Mouse (Mus musculus): ENCODE results near the gene Cd209a. TPM values are rescaled to one million over a fixed set of nuclear protein-coding genes. Genes with fewer than 3 reads are reported as not detected.
"Not testable (repeated sequence)": the region's sequence is repeated elsewhere in the genome, so short reads cannot be mapped to it uniquely, and the experiment has no call there.

The Cd209a gene
- not detected in 2 replicates for polyA plus RNA-seq (2014; fragmentation: Nextera tagmentation; extraction: Ambion mirVana)

DNA sequence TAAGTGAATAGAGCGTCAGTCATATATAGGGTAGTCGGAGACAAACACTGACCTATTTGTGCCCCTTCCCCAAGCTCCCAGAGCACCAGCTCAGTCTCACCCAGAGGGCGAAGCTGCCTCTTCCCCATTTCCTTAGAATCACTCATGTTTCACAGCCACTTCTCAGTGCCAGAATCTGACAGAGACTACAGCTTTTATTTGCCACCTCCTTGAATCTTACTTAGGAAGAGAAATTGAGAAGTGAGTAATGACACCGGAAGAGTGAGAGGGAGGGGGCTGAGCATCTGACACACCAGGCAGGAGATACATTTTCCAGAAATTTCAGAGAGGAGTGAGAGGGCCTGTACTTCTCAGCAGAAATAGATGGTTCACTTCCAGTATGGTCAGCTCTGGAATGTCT is at the start of gene Cd209a:
Gene Cd209a (minus strand): TSS at position 224 of the 400 bp plus-strand sequence.
- 93% methylated on average over 4 of the region's 4 CpGs for WGBS
- Histone ChIP-seq H3K36me3 (ENCODE audit: control insufficient read depth, insufficient read depth, low read length) (no peaks in the 10 kb centered on the region), H3K27ac (ENCODE audit: low read depth, low read length) (no peak within 1 kb of the TSS), H3K4me2 (ENCODE audit: low read length) (no peak within 1 kb of the TSS), H3K4me3 (ENCODE audit: low read depth, low read length) (no peak within 1 kb of the TSS), H3K4me1 (ENCODE audit: control insufficient read depth, insufficient read depth, low read length) (no peaks in the 10 kb centered on the region), H3K9me3 (replicated peaks; ENCODE audit: control insufficient read depth, low read length) (no peaks in the 10 kb centered on the region; the same call in 1 of the 2 replicates), H3K9ac (ENCODE audit: low read length) (no peak within 1 kb of the TSS), H3K27me3 (replicated peaks; ENCODE audit: control insufficient read depth, insufficient read depth, low read length) (no peaks in the 10 kb centered on the region)
- DNase-seq (ENCODE audit: low spot score) = no peak
- no peak for ATAC-seq

GRCm38 (mm10) chr8:3768641-3769040 is 19.9 kb upstream of the Cd209a start:
- H3K27ac ChIP-seq (ENCODE audit: low read depth, low read length); H3K4me2 ChIP-seq (ENCODE audit: low read length); H3K4me1 ChIP-seq (ENCODE audit: control insufficient read depth, insufficient read depth, low read length); H3K4me3 ChIP-seq (ENCODE audit: low read depth, low read length); DNase-seq (ENCODE audit: low spot score); H3K36me3 ChIP-seq (ENCODE audit: control insufficient read depth, insufficient read depth, low read length); ATAC-seq; H3K27me3 ChIP-seq (replicated peaks; ENCODE audit: control insufficient read depth, insufficient read depth, low read length); H3K9me3 ChIP-seq (replicated peaks; ENCODE audit: control insufficient read depth, low read length); H3K9ac ChIP-seq (ENCODE audit: low read length): not testable (repeated sequence)
- 89% methylated on average over 5 of the region's 5 CpGs for WGBS

GRCm38 (mm10) chr8:3754261-3754850 is 5.6 kb upstream of the Cd209a start:
- Histone ChIP-seq H3K9ac (ENCODE audit: low read length) (no peak overlapping the region), H3K9me3 (replicated peaks; ENCODE audit: control insufficient read depth, low read length) (no peaks in the 10 kb centered on the region; the same call in 1 of the 2 replicates), H3K27me3 (replicated peaks; ENCODE audit: control insufficient read depth, insufficient read depth, low read length) (no peaks in the 10 kb centered on the region), H3K36me3 (ENCODE audit: control insufficient read depth, insufficient read depth, low read length) (no peaks in the 10 kb centered on the region), H3K4me1 (ENCODE audit: control insufficient read depth, insufficient read depth, low read length) (no peaks in the 10 kb centered on the region), H3K27ac (ENCODE audit: low read depth, low read length) (no peak overlapping the region), H3K4me2 (ENCODE audit: low read length) (no peak overlapping the region), H3K4me3 (ENCODE audit: low read depth, low read length) (no peak overlapping the region)
- ATAC-seq (peak; percentile 96), DNase-seq (ENCODE audit: low spot score) (peak; percentile 87)
- 65% methylated on average over 18 of the region's 18 CpGs for WGBS

DNA sequence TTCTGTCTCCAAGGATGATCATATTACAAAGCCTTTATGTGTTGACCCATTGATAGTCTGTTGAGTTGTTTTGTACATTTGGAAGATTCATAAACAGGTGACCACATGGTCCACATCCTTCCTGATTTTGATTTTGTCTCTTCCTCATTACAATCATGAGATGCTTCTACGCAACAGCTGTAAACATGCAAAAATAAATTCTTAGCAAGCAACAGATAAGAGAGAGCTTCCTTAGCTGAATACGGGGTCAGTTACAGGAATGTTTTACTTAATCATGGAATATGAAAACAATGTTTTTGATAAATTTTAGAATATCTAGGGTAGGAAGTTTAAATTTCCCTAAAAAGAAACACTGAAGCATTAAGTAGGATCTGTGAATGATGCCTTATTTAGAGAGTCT is 11.8 kb downstream of the Cd209a start:
- WGBS = 87% methylated on average over 2 of the region's 2 CpGs
- no peak overlapping the region for H3K4me3 ChIP-seq (ENCODE audit: low read depth, low read length)
- no peak overlapping the region for H3K4me2 ChIP-seq (ENCODE audit: low read length)
- H3K9me3 ChIP-seq (replicated peaks; ENCODE audit: control insufficient read depth, low read length) = no peaks in the 10 kb centered on the region
- no peaks in the 10 kb centered on the region for H3K36me3 ChIP-seq (ENCODE audit: control insufficient read depth, insufficient read depth, low read length)
- H3K27ac ChIP-seq (ENCODE audit: low read depth, low read length) = no peak overlapping the region
- H3K4me1 ChIP-seq (ENCODE audit: control insufficient read depth, insufficient read depth, low read length) = no peaks in the 10 kb centered on the region
- ATAC-seq (no peak), DNase-seq (ENCODE audit: low spot score) (no peak)
- no peak overlapping the region for H3K9ac ChIP-seq (ENCODE audit: low read length)
- no peaks in the 10 kb centered on the region for H3K27me3 ChIP-seq (replicated peaks; ENCODE audit: control insufficient read depth, insufficient read depth, low read length)

GRCm38 (mm10) chr8:3735599-3735998 is 13.2 kb downstream of the Cd209a start:
- no peak overlapping the region for H3K4me2 ChIP-seq (ENCODE audit: low read length)
- ATAC-seq (no peak), DNase-seq (ENCODE audit: low spot score) (no peak)
- no peaks in the 10 kb centered on the region for H3K4me1 ChIP-seq (ENCODE audit: control insufficient read depth, insufficient read depth, low read length)
- H3K36me3 ChIP-seq (ENCODE audit: control insufficient read depth, insufficient read depth, low read length) = no peaks in the 10 kb centered on the region
- 97% methylated on average over 2 of the region's 2 CpGs for WGBS
- H3K9ac ChIP-seq (ENCODE audit: low read length) = no peak overlapping the region
- no peaks in the 10 kb centered on the region for H3K9me3 ChIP-seq (replicated peaks; ENCODE audit: control insufficient read depth, low read length)
- no peak overlapping the region for H3K27ac ChIP-seq (ENCODE audit: low read depth, low read length)
- no peak overlapping the region for H3K4me3 ChIP-seq (ENCODE audit: low read depth, low read length)
- H3K27me3 ChIP-seq (replicated peaks; ENCODE audit: control insufficient read depth, insufficient read depth, low read length) = no peaks in the 10 kb centered on the region

DNA sequence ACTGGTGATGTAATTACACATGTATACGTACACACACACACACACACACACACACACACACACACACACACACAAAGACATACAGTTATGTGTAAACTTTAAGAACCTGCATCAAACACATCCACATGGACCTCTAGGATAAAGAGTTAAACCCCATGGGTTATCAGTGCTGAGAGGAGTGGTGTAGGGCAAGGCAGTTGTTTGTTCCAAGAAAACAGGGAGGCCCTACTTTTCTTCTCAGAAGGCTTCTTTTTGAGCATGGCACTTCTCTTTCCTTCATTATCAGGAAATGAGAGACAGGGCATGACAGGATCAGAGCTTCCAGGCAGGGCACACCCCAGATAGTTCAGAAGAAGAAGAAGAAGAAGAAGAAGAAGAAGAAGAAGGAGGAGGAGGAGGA is 14.7 kb downstream of the Cd209a start:
- no peaks in the 10 kb centered on the region for H3K36me3 ChIP-seq (ENCODE audit: control insufficient read depth, insufficient read depth, low read length)
- no peaks in the 10 kb centered on the region for H3K9me3 ChIP-seq (replicated peaks; ENCODE audit: control insufficient read depth, low read length)
- 50% methylated on average over 1 of the region's 1 CpGs for WGBS
- ATAC-seq (no peak), DNase-seq (ENCODE audit: low spot score) (no peak)
- H3K9ac ChIP-seq (ENCODE audit: low read length) = no peak overlapping the region
- H3K4me3 ChIP-seq (ENCODE audit: low read depth, low read length) = no peak overlapping the region
- no peak overlapping the region for H3K27ac ChIP-seq (ENCODE audit: low read depth, low read length)
- H3K4me2 ChIP-seq (ENCODE audit: low read length) = no peak overlapping the region
- H3K27me3 ChIP-seq (replicated peaks; ENCODE audit: control insufficient read depth, insufficient read depth, low read length) = no peaks in the 10 kb centered on the region
- H3K4me1 ChIP-seq (ENCODE audit: control insufficient read depth, insufficient read depth, low read length) = no peaks in the 10 kb centered on the region

DNA sequence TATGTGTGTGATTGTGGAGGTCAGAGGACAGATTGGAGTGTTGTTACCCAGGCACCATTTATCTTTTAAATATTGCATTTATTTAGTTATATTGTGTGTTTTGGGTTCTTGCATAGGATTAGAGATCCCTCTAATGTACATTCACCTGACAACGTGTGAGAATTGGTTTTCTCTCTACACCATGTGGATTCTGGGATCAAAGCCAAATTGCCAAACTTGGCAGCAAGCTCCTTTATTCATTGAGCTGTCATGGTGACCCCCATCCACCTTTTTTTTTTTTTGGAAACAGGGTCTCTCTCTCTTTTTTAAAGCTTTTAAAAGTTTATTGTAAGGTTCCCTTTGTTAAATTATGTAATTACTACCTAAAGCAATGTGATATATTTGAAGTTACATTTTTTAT is 27.7 kb downstream of the Cd209a start:
- no peak overlapping the region for H3K27ac ChIP-seq (ENCODE audit: low read depth, low read length)
- no peak overlapping the region for H3K4me2 ChIP-seq (ENCODE audit: low read length)
- no peak overlapping the region for H3K9ac ChIP-seq (ENCODE audit: low read length)
- no peak overlapping the region for H3K4me3 ChIP-seq (ENCODE audit: low read depth, low read length)
- H3K36me3 ChIP-seq (ENCODE audit: control insufficient read depth, insufficient read depth, low read length) = no peaks in the 10 kb centered on the region
- WGBS = 21% methylated on average over 1 of the region's 1 CpGs
- peak; percentile 58 for DNase-seq (ENCODE audit: low spot score)
- no peaks in the 10 kb centered on the region for H3K9me3 ChIP-seq (replicated peaks; ENCODE audit: control insufficient read depth, low read length)
- no peak for ATAC-seq
- no peaks in the 10 kb centered on the region for H3K4me1 ChIP-seq (ENCODE audit: control insufficient read depth, insufficient read depth, low read length)
- H3K27me3 ChIP-seq (replicated peaks; ENCODE audit: control insufficient read depth, insufficient read depth, low read length) = no peaks in the 10 kb centered on the region

GRCm38 (mm10) chr8:3720551-3720950 is 28.2 kb downstream of the Cd209a start, which contains the start of gene Clec4g:
TSS of gene Clec4g (minus strand) at chr8:3720651.
- H3K36me3 ChIP-seq (ENCODE audit: control insufficient read depth, insufficient read depth, low read length) = no peaks in the 10 kb centered on the region
- no peaks in the 10 kb centered on the region for H3K9me3 ChIP-seq (replicated peaks; ENCODE audit: control insufficient read depth, low read length)
- no peaks in the 10 kb centered on the region for H3K27me3 ChIP-seq (replicated peaks; ENCODE audit: control insufficient read depth, insufficient read depth, low read length)
- WGBS = 77% methylated on average over 5 of the region's 5 CpGs
- no peak within 1 kb of the TSS for H3K9ac ChIP-seq (ENCODE audit: low read length)
- no peak within 1 kb of the TSS for H3K27ac ChIP-seq (ENCODE audit: low read depth, low read length)
- H3K4me2 ChIP-seq (ENCODE audit: low read length) = no peak within 1 kb of the TSS
- DNase-seq (ENCODE audit: low spot score) (no peak), ATAC-seq (no peak)
- H3K4me1 ChIP-seq (ENCODE audit: control insufficient read depth, insufficient read depth, low read length) = no peaks in the 10 kb centered on the region
- no peak within 1 kb of the TSS for H3K4me3 ChIP-seq (ENCODE audit: low read depth, low read length)

- no peaks in the 10 kb centered on the region for H3K9me3 ChIP-seq (replicated peaks; ENCODE audit: control insufficient read depth, low read length)
- no peaks in the 10 kb centered on the region for H3K36me3 ChIP-seq (ENCODE audit: control insufficient read depth, insufficient read depth, low read length)
- ATAC-seq (peak; percentile 61; the same call in 1 of the 2 replicates), DNase-seq (ENCODE audit: low spot score) (peak; percentile 50)
- H3K4me2 ChIP-seq (ENCODE audit: low read length) = no peak overlapping the region
- H3K27me3 ChIP-seq (replicated peaks; ENCODE audit: control insufficient read depth, insufficient read depth, low read length) = no peaks in the 10 kb centered on the region
- H3K4me3 ChIP-seq (ENCODE audit: low read depth, low read length) = no peak overlapping the region
- no peak overlapping the region for H3K27ac ChIP-seq (ENCODE audit: low read depth, low read length)
- no peaks in the 10 kb centered on the region for H3K4me1 ChIP-seq (ENCODE audit: control insufficient read depth, insufficient read depth, low read length)
- 22% methylated on average over 14 of the region's 14 CpGs for WGBS
- H3K9ac ChIP-seq (ENCODE audit: low read length) = no peak overlapping the region
Measured at GRCm38 (mm10) chr8:3718559-3718958, 30.2 kb downstream of the Cd209a start.

Measured in forebrain, embryonic 14.5 days (tissue).